Mouse (Mus musculus) forebrain, embryonic 10.5 days (tissue): Measurements from ENCODE around the gene Fam25c. TPM values are rescaled to one million over a fixed set of nuclear protein-coding genes. Genes with fewer than 3 reads are reported as not detected.
"Not testable (repeated sequence)": the region's sequence is repeated elsewhere in the genome, so short reads cannot be mapped to it uniquely, and the experiment has no call there.

Source experiments
- DNase-seq: peaks from one replicate; pipeline ENCODE4 v3.0.0-alpha.2; 2017; ENCODE audit warnings: low spot score; ENCODE audit errors: extremely low spot score
- H3K27ac ChIP-seq: fragments of 300-500 bp; sonication (generic); 2 replicates; pipeline ENCODE4 v1.5.1; 2016; ENCODE audit warnings: mild to moderate bottlenecking
- H3K27me3 ChIP-seq: fragments of 300-500 bp; sonication (generic); 2 replicates; pipeline ENCODE4 v1.6.1; 2016; ENCODE audit warnings: mild to moderate bottlenecking; ENCODE audit not compliant: poor library complexity, severe bottlenecking
- H3K36me3 ChIP-seq: fragments of 300-500 bp; sonication (generic); replicated peaks from 2 replicates; pipeline ENCODE4 v1.6.1; 2016; ENCODE audit warnings: mild to moderate bottlenecking, moderate library complexity
- H3K4me1 ChIP-seq: fragments of 300-500 bp; sonication (generic); 2 replicates; pipeline ENCODE4 v1.6.1; 2016
- H3K4me3 ChIP-seq: fragments of 300-500 bp; sonication (generic); 2 replicates; pipeline ENCODE4 v1.5.1; 2016; ENCODE audit warnings: mild to moderate bottlenecking, moderate library complexity
- H3K9me3 ChIP-seq: fragments of 300-500 bp; sonication (generic); 2 replicates; pipeline ENCODE4 v1.6.1; 2016; ENCODE audit warnings: mild to moderate bottlenecking, moderate library complexity
- WGBS: fragments of 180-500 bp; shearing (Covaris S2); methylation state at CpG from one replicate; pipeline ENCODE4 v1.1.7; 2016; 5-methylcytosine and 5-hydroxymethylcytosine counted together
- polyA plus RNA-seq: library from polyadenylated mRNA; unstranded; fragments of >200 nt; fragmentation: Nextera tagmentation; extraction: Ambion mirVana; gene quantifications from 2 replicates; pipeline ENCODE4 v1.2.1, GENCODE M21; 2016

Fam25c gene
- polyA plus RNA-seq, 1 experiment from 2014 or later, result not detected

DNA sequence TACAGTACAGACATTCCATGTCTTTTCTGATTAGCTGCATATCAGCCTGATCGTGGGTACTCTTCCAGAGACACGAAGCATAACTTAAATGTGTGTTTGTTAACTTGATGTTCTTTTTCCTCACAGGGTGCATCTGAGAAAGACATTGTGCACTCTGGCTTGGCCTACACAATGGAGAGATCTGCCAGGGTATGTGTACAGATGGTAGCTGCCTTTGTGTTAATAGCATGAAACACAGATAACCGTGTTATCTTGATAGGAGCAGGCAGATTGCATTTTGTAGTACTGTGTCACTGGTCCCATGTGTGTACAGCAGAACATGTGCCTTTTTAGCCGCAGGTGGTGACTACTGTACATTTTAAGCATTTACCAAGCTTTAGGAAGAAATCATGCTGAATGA is 13.2 kb downstream of the Fam25c start:
- H3K4me3 ChIP-seq, result no peak overlapping the region
- 0 out of 2 replicates have a peak, but pooled peaks cover 5% of the 10 kb centered on the region for H3K4me1 ChIP-seq
- H3K9me3 ChIP-seq, result no peaks in the 10 kb centered on the region
- 91% methylated on average over 4 of the region's 4 CpGs for WGBS
- H3K27ac ChIP-seq, result no peak overlapping the region
- no peaks in the 10 kb centered on the region for H3K27me3 ChIP-seq
- DNase-seq, result no peak
- peaks cover 74% of the 10 kb centered on the region for H3K36me3 ChIP-seq

DNA sequence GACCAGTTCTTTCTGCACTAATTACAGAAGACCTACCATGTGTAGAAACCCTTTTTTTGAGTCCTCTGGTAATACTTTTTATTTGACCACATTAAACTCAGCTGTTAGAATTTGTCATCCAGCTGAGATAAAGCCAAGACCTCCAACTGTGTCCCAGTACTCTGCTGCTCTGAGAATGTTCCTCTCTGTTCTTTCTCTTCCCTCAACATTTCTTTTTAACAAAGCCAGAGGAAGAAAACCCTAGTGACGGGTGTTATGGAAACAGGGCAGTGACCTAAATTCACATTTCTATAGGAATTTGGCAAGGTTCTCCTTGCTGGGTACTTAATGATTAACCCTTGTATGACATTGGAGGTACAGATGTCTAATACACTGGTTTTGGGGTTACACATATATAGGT is 15.8 kb downstream of the Fam25c start:
- peaks cover 95% of the 10 kb centered on the region for H3K36me3 ChIP-seq
- H3K4me1 ChIP-seq, result no peaks in the 10 kb centered on the region
- H3K27me3 ChIP-seq, result no peaks in the 10 kb centered on the region
- no peak overlapping the region for H3K27ac ChIP-seq
- WGBS, result 65% methylated on average over 1 of the region's 1 CpGs
- no peaks in the 10 kb centered on the region for H3K9me3 ChIP-seq
- H3K4me3 ChIP-seq, result no peak overlapping the region
- DNase-seq, result no peak

DNA sequence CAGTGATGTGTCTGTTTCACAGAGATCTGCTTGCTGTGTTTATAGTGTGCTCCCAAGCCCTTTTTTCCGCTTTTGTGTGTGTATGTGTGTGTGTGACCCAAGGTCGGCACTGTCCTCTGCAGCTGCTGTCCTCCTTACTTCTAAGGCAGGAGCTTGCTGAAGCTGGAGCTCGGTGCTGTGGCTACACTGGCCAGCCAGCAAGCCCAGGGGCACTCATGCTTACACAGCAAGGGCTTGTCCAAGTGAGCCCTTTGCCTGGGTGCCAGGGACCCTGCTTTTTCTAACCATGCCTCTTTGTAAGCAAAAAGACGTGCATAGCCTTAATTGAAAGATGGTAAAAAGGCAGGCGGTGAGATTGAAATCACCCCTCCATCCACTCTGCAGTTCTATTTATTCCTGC is 22.8 kb downstream of the Fam25c start:
- Histone ChIP-seq H3K4me1 (no peaks in the 10 kb centered on the region), H3K27me3 (no peaks in the 10 kb centered on the region), H3K36me3 (peaks cover 92% of the 10 kb centered on the region), H3K4me3 (no peak overlapping the region), H3K27ac (no peak overlapping the region), H3K9me3 (no peaks in the 10 kb centered on the region)
- WGBS, result 91% methylated on average over 5 of the region's 5 CpGs
- DNase-seq, result no peak

DNA sequence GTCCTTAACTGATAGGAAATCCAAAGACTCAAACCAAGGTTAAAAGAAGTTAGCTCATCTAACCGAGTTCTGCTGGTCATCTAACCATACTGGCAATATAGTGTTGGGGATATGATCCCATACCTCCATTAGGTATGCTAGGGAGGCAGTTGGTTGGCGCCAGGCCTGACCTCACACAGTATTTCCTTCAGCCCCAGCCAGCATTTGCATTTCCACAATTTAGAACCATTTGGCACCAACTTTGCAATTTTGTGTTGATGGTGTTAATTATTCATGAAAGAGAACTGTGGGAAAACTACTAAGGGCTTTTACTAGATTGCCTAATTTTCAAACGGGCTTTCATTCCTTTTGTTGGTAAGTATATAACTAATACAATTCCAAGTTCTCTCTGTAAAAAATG is 23.3 kb downstream of the Fam25c start:
- WGBS, result 94% methylated on average over 3 of the region's 3 CpGs

DNA sequence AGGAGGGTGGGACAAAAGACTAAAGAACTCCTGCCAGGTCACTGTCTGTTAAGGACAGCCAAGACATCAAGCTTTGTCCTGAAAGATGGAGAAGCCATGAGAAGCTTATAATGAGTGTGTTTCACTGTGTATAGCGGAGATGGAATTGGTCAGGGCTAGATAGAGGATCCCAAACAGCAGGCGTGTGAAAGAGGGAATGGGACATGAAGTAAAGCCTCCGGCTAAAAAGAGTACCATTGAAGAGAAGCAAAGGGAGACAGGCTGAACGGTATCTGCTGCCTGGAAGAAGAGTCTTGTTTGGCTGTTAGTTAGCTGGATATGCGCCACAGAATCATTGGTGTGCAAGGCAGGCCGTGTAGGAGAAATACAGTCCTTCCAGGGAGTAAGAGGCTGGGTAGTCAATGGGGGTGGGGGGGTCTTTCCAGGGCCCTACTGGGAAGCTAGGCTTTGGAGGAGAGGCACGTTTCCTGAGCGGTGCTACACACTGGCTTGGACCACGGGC is 24.5 kb downstream of the Fam25c start:
- WGBS, result 92% methylated on average over 9 of the region's 9 CpGs
- H3K4me1 ChIP-seq, result no peaks in the 10 kb centered on the region
- no peaks in the 10 kb centered on the region for H3K9me3 ChIP-seq
- DNase-seq, result no peak
- H3K4me3 ChIP-seq, result no peak overlapping the region
- no peak overlapping the region for H3K27ac ChIP-seq
- H3K27me3 ChIP-seq, result no peaks in the 10 kb centered on the region
- H3K36me3 ChIP-seq, result peaks cover 92% of the 10 kb centered on the region

More for the DNA sequence above, 23.3 kb downstream of the Fam25c start:
- Histone ChIP-seq H3K27me3 (no peaks in the 10 kb centered on the region), H3K27ac (no peak overlapping the region), H3K4me1 (no peaks in the 10 kb centered on the region), H3K9me3 (no peaks in the 10 kb centered on the region), H3K36me3 (peaks cover 92% of the 10 kb centered on the region), H3K4me3 (no peak overlapping the region)
- no peak for DNase-seq

DNA sequence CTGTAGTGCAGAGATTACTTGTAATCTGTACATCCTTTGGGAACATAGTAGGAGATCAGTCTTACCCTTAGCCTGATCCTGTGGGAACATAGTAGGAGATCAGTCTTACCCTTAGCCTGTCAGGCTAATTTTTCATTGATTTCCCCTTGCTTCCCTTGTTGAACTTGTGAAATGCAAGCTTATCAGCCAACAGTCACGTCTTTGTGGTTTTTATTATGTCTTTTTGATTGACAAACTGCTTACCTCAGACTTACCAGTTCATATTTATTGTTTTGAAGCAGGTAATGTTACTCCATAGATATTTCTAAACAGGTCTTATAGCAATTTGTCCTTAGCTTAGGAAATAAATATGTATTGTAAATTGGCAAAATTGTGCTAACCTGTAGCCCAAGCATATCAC is 27.6 kb downstream of the Fam25c start:
- no peak for DNase-seq
- 91% methylated on average over 1 of the region's 1 CpGs for whole genome bisulfite sequencing
- no peaks in the 10 kb centered on the region for H3K4me1 ChIP-seq
- no peak overlapping the region for H3K4me3 ChIP-seq
- no peak overlapping the region for H3K27ac ChIP-seq
- H3K36me3 ChIP-seq, result peaks cover 92% of the 10 kb centered on the region
- H3K27me3 ChIP-seq, result no peaks in the 10 kb centered on the region
- H3K9me3 ChIP-seq, result no peaks in the 10 kb centered on the region

DNA sequence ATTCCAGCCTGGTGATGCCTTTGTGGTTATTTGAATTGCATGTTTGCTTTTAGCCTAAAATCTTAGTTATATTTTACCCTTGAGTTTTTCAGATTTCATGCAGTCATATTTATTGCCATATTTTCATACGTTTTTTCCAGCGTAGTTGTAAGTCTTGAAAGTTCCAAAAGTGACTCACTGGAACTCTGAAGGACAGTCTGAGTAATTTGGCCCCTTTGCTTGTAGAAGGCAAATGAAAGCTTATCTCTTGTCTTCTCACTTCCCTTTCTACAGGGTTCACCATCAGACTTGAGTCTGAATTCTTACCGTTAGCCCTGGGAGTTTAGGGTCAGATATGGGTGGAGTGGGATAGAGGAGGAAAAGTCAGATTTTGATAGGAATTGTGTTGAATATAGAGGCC is 28.6 kb downstream of the Fam25c start:
- 96% methylated on average over 3 of the region's 3 CpGs for WGBS
- Histone ChIP-seq H3K9me3 (no peaks in the 10 kb centered on the region), H3K36me3 (peaks cover 85% of the 10 kb centered on the region), H3K4me1 (no peaks in the 10 kb centered on the region), H3K27ac (no peak overlapping the region), H3K27me3 (no peaks in the 10 kb centered on the region), H3K4me3 (no peak overlapping the region)
- no peak for DNase-seq

DNA sequence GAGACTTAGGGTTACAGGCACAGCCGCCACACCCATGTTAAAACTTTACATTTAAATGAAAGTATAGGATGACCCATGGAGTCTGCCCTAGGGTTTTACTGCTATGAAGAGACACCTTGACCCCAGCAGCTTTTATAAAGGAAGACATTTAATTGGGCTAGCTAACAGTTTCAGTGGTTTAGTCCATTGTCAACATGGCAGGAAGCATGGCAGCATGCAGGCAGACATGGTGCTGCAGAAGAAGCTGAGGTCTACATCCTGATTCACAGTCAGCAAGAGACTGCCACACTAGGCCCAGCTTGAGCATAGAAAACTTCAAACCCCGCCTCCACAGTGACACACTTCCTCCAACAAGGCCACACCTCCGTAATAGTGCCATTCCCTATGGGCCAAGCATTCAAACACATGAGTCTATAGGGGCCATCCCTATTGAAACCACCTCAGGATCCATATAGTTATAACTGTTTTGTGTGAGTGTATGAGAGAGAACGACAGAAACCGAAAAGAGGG is 31.6 kb downstream of the Fam25c start:
- peaks cover 87% of the 10 kb centered on the region for H3K36me3 ChIP-seq
- H3K27me3 ChIP-seq, result no peaks in the 10 kb centered on the region
- 94% methylated on average over 5 of the region's 5 CpGs for WGBS

DNA sequence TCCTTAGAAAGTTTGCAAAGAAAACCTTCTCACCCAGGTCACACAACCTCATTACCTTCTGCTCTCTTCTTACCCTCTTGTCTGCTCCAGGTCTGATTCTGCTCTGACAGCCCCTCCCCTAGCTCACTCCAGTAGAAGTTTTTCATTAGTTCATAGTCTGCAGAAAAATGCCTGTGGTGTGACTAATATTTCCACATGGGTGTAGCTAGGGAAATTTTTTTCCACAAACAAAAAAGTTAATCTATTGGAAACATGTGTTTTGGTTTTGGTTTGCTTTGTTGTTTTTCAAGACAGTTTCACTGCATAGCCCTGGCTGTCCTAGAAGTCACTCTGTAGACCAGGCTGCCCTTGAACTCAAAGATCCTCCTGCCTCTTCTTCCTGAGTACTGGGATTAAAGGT is 37.1 kb downstream of the Fam25c start:
- DNase-seq, result no peak
- Histone ChIP-seq H3K4me1 (peaks cover 10% of the 10 kb centered on the region), H3K27ac (no peak overlapping the region), H3K4me3 (no peak overlapping the region), H3K36me3 (peaks cover 68% of the 10 kb centered on the region), H3K27me3 (no peaks in the 10 kb centered on the region), H3K9me3 (no peaks in the 10 kb centered on the region)

More for the DNA sequence above, 31.6 kb downstream of the Fam25c start:
- Histone ChIP-seq H3K4me3 (no peak overlapping the region), H3K27ac (no peak overlapping the region), H3K9me3 (no peaks in the 10 kb centered on the region), H3K4me1 (no peaks in the 10 kb centered on the region)
- DNase-seq, result no peak

DNA sequence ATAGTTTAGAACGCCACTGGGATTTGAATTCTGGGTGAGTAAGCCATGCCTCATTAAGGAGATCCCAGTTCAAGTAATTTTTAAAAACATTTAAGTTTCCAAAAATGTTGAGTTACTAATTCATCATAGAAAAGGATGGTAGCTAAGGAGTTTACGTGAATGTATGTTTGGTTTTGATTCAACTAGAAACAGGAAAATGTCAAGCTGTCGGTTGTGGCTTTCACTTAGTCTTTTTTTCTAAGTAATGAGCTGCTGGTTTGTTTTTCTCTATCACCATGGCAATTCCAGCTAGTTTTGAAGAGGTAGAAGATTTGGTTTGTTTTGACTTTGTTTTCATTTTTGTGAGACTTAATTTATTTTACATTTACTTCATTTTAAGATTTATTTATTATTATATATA is 37.8 kb downstream of the Fam25c start:
- Histone ChIP-seq H3K4me1 (peaks cover 17% of the 10 kb centered on the region), H3K9me3 (no peaks in the 10 kb centered on the region), H3K27me3 (no peaks in the 10 kb centered on the region), H3K27ac (no peak overlapping the region), H3K36me3 (peaks cover 62% of the 10 kb centered on the region), H3K4me3 (no peak overlapping the region)
- no peak for DNase-seq
- WGBS, result 93% methylated on average over 3 of the region's 3 CpGs

DNA sequence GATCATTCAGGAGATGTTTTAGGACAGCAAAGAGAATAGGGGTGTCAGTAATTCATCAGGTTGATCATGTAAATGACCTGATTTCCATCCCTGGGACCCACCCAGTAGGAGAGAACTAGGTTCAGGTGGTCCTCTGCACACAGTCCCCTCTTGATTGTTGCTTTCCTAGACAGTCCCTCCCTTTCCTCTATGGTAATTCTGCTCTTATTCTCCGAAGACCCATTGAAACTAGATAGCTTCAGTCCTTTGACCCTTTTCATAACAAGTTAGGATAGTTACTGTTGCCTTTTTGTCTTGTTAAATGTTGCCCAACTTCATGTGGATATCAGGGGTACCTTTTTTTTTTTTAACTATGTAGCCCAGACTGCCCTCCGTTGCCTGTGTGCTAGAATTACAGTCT is 38.9 kb downstream of the Fam25c start:
- peaks cover 57% of the 10 kb centered on the region for H3K36me3 ChIP-seq
- no peaks in the 10 kb centered on the region for H3K27me3 ChIP-seq
- DNase-seq, result no peak
- H3K4me1 ChIP-seq, result peaks cover 26% of the 10 kb centered on the region
- no peaks in the 10 kb centered on the region for H3K9me3 ChIP-seq
- WGBS, result 98% methylated on average over 2 of the region's 2 CpGs
- H3K27ac ChIP-seq, result no peak overlapping the region
- H3K4me3 ChIP-seq, result no peak overlapping the region

DNA sequence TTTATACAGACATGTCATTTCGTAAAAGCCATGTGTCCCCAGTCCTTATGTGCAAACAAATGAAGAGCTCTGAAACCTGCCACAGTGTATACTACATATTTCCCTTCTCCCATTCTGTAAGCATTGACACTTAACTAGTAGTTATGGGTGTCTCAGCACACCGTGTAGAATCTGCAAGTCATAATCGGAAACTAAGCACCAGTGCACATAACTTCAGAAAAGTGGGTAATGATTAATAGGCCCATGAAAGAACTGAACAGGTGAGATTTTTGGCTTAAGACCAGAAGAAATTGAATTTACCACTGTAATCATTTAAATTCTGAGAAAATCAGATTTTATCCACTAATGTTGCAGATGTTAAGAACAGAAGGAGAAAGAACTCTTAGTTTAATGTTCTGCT is 40.4 kb downstream of the Fam25c start:
- Histone ChIP-seq H3K4me3 (no peak overlapping the region), H3K36me3 (peaks cover 41% of the 10 kb centered on the region), H3K9me3 (no peaks in the 10 kb centered on the region), H3K4me1 (peaks cover 27% of the 10 kb centered on the region), H3K27ac (no peak overlapping the region), H3K27me3 (no peaks in the 10 kb centered on the region)
- no peak for DNase-seq
- WGBS, result over 99% methylated on average over 3 of the region's 3 CpGs

DNA sequence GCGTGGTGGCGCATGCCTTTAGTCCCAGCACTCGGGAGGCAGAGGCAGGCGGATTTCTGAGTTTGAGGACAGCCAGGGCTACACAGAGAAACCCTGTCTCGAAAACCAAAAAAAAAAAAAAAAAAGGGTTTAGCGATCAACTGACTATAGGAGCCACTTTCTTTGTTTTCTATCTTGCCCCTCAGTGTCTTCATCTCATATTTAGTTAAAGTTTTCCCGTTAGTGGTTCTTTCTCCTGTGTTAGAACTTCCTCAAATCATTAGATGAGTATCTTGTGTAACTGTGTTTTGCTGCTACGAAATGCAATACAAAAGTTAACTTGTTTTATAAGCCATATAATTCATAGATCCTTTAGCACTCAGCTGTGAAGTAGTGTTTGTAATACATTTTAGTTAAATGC is 40.9 kb downstream of the Fam25c start:
- not testable (repeated sequence) for DNase-seq, H3K4me3 ChIP-seq, H3K9me3 ChIP-seq, H3K27ac ChIP-seq, H3K27me3 ChIP-seq
- 91% methylated on average over 8 of the region's 8 CpGs for WGBS
- Histone ChIP-seq H3K4me1 (peaks cover 29% of the 10 kb centered on the region), H3K36me3 (peaks cover 37% of the 10 kb centered on the region)

DNA sequence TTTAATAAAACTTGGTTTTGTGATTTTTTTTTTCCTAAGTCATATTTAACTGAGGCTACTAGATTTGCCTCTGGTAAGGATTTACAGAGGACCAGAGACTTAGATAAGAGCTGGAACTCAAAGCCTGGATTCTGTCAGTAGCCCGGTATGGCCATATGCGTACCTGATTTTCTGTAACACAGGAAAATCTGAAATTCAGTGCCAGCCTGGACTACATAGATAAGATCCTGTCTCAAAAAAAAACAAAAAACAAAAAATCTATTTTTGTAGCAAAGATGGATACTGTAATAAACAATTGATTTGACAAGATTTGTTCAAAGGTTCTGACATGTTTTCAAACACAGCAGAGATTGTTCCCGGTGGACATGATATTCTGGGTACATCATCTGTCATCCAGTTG is 41.6 kb downstream of the Fam25c start:
- Histone ChIP-seq H3K27ac (no peak overlapping the region), H3K4me3 (no peak overlapping the region), H3K36me3 (peaks cover 30% of the 10 kb centered on the region), H3K9me3 (no peaks in the 10 kb centered on the region), H3K27me3 (no peaks in the 10 kb centered on the region), H3K4me1 (peaks cover 29% of the 10 kb centered on the region)
- DNase-seq, result no peak
- 98% methylated on average over 3 of the region's 3 CpGs for WGBS
